Mouse (Mus musculus) bone marrow macrophage, adult 2 months (primary cell): ENCODE results near the gene Akr1b8.

Experiments used
- CTCF ChIP-seq: IDR thresholded peaks from 2 replicates; pipeline ENCODE4 v1.5.1; 2012; ENCODE audit warnings: low read depth, mild to moderate bottlenecking, low read length, moderate library complexity
- POLR2A ChIP-seq: IDR thresholded peaks from 2 replicates; pipeline ENCODE4 v1.6.1; 2012; ENCODE audit warnings: mild to moderate bottlenecking, low read depth, low read length, borderline replicate concordance

- TF ChIP-seq CTCF (no peak), POLR2A (no peak)
These were observed 34.7 kb downstream of the Akr1b8 start for GRCm38 (mm10) chr6:34388420-34389156.
